Mouse (Mus musculus): Measurements from ENCODE around the gene Ttll6.

Gene Ttll6

GRCm38 (mm10) chr11:96194961-96195640, 61.5 kb downstream of the Ttll6 start:
- DNase-seq (ENCODE audit: low spot score): no peak

GRCm38 (mm10) chr11:96195769-96196280, 62.2 kb downstream of the Ttll6 start:
- no peak for DNase-seq (ENCODE audit: low spot score)

GRCm38 (mm10) chr11:96198642-96199041, 65.1 kb downstream of the Ttll6 start:
- DNase-seq (ENCODE audit: low spot score): no peak

GRCm38 (mm10) chr11:96199181-96200086, 65.8 kb downstream of the Ttll6 start:
- no peak for DNase-seq (ENCODE audit: low spot score)

- no peak for DNase-seq (ENCODE audit: low spot score)
Measured at GRCm38 (mm10) chr11:96200183-96200655, 66.6 kb downstream of the Ttll6 start.

- no peak for DNase-seq (ENCODE audit: low spot score)
Measured at GRCm38 (mm10) chr11:96201741-96202140, 68.2 kb downstream of the Ttll6 start.

- no peak for DNase-seq (ENCODE audit: low spot score)
Measured at GRCm38 (mm10) chr11:96202401-96203081, 69.0 kb downstream of the Ttll6 start.

- no peak for DNase-seq (ENCODE audit: low spot score)
Measured at GRCm38 (mm10) chr11:96203182-96203788, 69.7 kb downstream of the Ttll6 start.

GRCm38 (mm10) chr11:96203789-96204186, 70.2 kb downstream of the Ttll6 start:
- no peak for DNase-seq (ENCODE audit: low spot score)

GRCm38 (mm10) chr11:96204351-96204750, 70.8 kb downstream of the Ttll6 start:
- DNase-seq (ENCODE audit: low spot score): no peak

GRCm38 (mm10) chr11:96205426-96206131, 72.0 kb downstream of the Ttll6 start:
- no peak for DNase-seq (ENCODE audit: low spot score)

All from ovary, adult 18-20 months (tissue).